Mouse (Mus musculus) 3T3-L1 (cell line): ENCODE measurements around the gene Galnt10.

Source experiments
- DNase-seq: peaks from one replicate; pipeline ENCODE4 v3.0.0-alpha.2; 2015; ENCODE audit warnings: low read depth, low spot score

Galnt10 gene

GRCm38 (mm10) chr11:57725926-57726325 is 80.7 kb downstream of the Galnt10 start:
- DNase-seq = no peak

DNA sequence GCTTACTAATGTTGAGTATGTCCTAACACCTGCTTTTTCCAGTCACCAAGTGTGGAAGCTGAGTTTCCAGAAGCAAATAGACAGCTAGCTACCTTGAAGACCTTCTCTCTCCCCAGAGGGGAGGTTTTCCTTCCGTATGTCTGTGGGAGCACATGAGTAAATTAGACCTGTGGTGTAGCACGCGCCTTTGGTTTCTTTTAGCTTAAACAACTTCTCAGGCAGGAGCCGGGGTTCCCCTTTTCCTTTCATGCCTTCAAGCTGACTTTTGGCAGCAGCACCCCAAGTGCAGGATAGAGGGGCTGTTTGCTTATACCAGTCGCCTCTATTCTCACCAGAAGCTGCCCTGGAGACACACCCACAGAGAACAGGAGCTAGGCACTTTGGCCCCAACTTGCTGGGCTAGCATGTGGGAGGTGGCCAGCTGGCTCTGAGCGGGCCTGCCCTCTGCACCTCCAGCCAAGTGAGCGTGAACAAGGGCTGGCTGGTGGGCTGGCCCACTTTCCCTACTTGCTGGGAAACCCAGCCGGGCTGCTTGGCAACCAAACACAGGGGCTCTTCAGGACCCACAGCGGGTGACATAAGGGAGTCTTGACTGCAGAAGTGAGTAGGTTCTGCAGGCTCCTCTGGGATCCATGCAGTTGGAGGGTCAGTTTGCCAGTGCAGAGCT is 82.2 kb downstream of the Galnt10 start:
- DNase-seq = no peak

GRCm38 (mm10) chr11:57732410-57733281 is 87.4 kb downstream of the Galnt10 start:
- DNase-seq = no peak

DNA sequence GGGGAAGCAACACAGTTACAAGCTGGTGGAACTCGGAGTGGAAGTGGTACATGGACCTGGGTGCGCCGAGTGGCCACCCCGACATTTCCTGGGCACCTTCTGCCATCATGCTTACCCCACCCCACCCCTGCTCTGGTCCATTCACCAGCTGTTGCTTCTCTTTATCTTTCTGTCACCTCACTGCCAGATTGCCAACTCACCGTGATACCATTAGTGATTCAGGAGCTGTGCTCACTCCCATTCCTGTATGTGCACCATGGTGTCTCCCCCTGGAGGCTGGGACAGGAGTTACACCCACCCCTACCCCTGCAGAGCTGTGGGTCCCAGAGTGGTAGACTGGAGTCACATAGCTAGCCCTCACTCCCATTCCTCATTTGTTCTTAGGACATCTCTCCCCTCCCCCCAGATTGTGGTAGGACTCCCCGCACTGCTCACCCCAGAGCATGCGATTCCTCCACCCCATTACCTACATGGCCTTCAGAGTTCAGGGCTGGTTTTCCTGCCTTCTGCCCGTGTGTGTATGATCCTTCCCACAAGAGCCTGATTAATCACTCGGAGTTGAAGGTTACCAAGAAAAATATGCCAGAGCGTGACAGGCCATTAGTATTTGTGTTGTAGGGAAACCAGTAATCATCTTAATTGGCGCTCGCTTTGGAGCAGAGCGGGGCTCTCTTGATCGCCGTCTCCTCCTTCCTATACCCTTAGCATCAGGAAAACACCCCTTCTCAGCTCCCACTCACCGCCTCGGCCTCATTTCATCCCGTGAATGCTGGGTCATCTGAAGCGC is 102.2 kb downstream of the Galnt10 start:
- DNase-seq = peak; percentile 43

GRCm38 (mm10) chr11:57753538-57754203 is 108.4 kb downstream of the Galnt10 start:
- DNase-seq = no peak

DNA sequence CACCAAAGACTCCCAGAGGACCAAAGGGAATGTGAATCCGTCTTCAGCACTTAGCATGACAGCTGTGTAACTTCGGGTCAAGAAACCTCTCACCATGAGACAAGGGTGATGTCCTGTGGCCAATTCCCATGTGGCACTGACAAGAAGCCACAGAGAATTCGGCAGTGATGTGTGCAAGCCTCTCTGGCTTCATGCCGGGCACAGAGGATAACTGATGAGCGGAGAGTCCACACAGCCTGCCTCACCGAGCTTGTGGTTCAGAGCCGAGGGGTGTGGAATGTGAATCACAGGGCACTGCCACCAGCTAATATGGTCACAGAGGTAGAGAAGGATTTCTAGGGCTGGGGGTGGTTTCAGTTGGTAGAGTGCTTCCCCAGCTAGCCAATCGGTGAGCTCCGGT is 113.4 kb downstream of the Galnt10 start:
- DNase-seq = no peak

GRCm38 (mm10) chr11:57760509-57761058 is 115.3 kb downstream of the Galnt10 start:
- DNase-seq = no peak

- no peak for DNase-seq
Measured at GRCm38 (mm10) chr11:57761347-57761746, 116.1 kb downstream of the Galnt10 start.

- peak; percentile 33 for DNase-seq
Measured at GRCm38 (mm10) chr11:57764124-57764523, 118.9 kb downstream of the Galnt10 start.

GRCm38 (mm10) chr11:57766617-57767016 is 121.4 kb downstream of the Galnt10 start:
- DNase-seq = no peak

GRCm38 (mm10) chr11:57767171-57767570 is 121.9 kb downstream of the Galnt10 start:
- DNase-seq = no peak

DNA sequence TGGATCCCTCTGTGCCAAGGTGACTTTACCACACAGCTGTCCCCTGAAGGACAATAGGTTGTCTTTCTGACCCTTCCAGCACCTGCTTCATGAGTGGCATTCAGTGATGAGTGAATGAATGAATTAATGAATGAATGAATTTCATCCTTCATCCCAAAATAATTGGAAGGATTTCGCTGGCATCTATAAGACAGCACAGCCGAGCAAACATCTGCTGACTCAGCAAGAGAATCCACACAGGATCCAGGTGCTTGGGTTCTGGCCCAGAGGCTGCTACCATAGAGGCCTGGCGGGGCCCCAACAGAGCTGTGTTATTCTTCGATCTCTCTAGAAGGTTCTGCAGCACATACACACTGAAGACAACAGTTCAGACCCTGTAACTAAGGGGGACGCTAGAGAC is 125.5 kb downstream of the Galnt10 start:
- no peak for DNase-seq

DNA sequence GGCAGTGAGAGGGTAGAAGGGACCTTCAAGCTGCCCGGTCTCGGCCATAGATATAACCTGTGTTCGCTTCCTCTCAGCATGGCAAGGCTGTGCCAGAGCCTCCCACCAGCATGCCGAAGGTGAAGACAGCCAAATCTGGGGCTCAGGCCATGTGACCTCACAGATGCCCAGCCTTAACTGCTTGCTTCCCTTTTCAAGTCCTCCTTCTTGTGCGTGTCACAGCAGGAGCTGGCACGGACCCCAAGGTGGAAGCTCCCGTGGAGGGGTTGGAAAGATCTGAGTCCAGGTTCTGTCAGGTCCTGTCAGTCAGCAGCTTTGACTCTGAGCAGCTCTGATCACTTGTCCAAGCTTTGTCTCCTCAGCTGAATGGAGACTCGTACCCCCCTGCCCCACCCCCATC is 126.4 kb downstream of the Galnt10 start:
- DNase-seq = no peak

DNA sequence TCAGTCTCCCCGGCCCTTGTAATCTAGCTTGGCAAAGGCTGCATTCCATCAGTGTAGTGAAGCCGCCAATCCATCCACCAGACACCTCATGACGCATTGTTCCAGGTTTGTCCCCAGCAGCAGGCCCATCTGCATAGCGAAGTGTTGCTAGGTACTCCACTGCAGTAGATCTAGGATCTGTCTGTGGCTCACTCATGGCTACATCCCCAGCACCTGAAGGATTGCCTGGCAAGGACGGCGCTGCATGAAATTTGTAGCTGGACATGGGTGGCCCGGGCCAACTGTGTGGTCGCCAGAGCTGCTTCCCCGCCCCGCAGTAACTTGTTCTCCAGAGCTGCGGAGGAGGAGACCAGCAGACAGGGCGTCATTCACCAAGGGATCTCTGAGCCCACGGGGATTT is 128.2 kb downstream of the Galnt10 start:
- no peak for DNase-seq

- DNase-seq = no peak
Measured at GRCm38 (mm10) chr11:57773936-57774335, 128.7 kb downstream of the Galnt10 start.

- DNase-seq = no peak
Measured at GRCm38 (mm10) chr11:57775868-57776267, 130.6 kb downstream of the Galnt10 start.

GRCm38 (mm10) chr11:57776546-57776945 is 131.3 kb downstream of the Galnt10 start:
- no peak for DNase-seq

DNA sequence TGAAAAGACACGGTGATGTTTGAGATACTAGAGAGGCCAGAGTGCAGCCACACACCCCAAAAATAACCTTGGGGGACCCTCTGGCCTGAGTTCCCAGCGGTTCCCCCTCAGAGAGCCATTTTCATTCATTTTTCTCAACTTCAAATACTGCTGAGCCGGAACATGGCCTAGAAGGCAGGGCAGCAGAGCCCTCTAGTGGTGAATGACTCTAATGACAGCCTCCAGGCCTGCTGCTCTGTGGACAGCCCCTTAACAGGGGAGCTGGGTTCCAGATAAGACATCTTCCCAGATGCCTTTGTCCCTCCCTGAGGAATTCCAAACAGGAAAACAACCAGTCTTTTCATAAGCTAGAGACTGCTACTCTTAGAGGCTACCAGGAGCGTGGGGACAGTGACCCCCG is 133.1 kb downstream of the Galnt10 start:
- DNase-seq = peak; percentile 78

- no peak for DNase-seq
Measured at GRCm38 (mm10) chr11:57779824-57780223, 134.6 kb downstream of the Galnt10 start.

GRCm38 (mm10) chr11:57786616-57787418 is 141.6 kb downstream of the Galnt10 start:
- peak; percentile 16 for DNase-seq
